Mouse (Mus musculus): Measurements from ENCODE around the gene Gpr179.
"Not testable (repeated sequence)": the region's sequence is repeated elsewhere in the genome, so short reads cannot be mapped to it uniquely, and the experiment has no call there.

Gpr179 gene

DNA sequence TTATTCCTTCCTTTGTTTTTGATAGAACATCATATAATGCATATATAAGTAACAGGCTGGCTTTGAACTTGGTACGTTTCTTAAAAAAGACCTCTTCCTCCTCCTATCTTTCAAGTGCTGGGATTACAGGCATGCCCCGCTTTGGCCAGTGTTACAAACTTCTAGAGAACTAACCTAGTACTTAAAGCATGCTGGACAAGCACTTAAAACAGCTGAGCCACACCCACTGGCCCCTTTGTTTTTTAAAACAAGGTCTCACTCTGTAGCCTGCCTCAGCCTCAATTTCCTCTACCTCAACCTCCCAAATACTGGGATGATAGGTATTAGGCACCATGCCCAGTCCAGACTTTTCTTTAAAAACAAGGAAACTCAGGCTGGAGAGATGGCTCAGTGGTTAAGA is 2.8 kb upstream of the Gpr179 start:
- DNase-seq, result no peak

DNA sequence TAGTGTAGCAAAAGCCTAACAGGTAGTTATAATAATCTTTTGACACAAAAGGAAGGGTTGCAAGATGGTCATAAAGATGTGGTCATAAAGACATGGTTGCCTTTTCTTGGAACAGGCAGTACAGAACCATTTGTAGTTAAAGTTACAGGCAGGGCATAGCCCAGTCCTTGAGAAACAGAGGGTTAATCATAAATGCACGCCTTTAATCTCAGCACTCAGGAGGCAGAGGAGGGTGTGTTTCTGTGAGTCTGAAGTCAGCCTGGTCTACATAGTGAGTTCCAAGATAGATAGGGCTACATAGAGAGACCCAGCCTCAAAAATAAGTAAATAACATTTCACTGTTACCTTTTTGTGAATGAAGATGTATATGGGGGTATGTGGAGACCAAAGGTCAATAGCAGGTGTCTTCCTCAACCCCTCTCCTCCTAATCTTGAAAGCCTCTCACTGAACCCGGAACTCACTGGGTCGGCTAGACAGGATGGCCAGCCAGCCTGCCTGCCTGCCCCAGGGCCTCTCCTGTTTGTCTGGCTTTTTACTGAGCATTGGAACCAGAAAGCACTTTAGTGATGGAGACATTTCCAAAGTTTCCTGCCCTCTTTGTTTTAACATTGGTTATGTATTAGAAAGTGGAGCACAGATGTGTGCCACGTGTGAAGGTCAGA is 1.2 kb upstream of the Gpr179 start:
- DNase-seq, result no peak

DNA sequence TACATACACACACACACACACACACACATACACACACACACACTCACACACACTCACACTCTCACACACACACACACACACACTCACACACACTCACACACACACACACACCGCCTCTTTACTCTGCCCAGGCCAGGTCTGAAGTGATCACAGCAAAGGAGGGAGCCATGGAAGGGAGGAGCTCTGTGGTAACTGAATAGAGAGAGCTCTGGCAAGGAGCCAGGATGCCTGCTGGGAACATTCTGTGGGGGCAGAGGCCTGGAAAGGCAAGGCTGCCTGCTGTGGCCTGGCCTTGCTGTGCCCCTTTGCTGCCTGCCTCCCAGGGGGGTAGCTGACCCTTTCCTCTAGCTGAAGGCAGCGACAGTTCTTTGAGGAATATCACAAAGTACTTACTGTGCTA is 1.8 kb downstream of the Gpr179 start:
- DNase-seq, result peak; percentile 68

DNA sequence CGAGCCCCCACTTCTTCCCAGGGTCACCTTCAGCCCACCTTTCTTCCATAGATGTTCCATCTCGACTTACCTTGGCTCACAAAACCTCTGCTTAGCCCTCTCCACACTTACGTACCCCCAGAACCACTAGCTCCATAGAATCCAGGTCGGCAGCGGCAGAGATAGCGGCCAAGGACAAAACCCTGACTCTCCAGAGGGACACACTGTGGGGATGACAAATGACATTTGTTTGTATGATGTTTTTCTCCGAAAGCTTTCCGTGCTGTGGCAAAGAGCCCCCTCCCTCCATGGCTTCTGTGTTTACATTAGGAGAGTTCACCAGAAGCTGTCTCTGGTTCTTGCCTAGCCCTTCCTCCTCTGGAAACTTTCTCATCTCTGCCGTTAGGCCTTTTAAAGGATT is 4.6 kb downstream of the Gpr179 start:
- DNase-seq, result no peak

DNA sequence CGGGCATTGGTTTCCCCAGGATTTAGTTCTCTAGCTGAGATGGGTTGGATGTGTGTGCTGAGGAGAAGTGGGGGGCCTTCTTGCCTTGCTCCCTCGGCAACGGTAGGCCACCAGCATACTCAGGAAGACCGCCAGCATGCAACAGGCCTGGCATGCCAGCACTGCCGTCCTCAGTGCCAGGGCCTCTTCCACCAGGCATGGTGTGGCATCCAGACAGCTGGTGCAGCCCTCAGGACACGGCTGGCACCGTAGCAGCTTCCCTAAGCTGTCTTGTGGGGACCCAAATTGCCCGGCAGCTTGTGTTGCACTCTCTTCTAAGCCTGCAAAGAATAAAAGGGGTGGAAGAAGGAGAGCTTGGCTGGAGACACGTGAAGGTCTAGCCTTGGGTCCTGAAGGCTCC is 5.5 kb downstream of the Gpr179 start:
- DNase-seq, result no peak

DNA sequence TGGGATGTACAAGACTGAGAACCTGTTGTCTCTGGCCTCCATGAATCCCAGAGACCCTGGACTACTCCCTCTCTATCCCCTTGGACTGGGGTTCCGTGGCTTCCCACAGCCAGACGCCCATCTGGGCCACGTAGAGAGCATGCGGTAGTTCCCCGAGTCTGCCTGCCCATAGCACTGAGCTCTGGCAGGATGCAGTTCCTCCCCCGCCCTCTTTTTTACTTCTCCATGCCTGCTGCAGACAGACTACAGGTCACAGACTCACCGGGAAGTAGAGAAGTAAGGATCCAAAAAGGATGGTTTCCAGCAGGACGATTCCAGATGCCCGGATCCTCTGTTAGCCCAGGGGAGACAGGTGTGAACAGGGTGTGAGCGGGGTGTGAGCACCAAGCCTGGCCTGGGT is 6.4 kb downstream of the Gpr179 start:
- no peak for DNase-seq

DNA sequence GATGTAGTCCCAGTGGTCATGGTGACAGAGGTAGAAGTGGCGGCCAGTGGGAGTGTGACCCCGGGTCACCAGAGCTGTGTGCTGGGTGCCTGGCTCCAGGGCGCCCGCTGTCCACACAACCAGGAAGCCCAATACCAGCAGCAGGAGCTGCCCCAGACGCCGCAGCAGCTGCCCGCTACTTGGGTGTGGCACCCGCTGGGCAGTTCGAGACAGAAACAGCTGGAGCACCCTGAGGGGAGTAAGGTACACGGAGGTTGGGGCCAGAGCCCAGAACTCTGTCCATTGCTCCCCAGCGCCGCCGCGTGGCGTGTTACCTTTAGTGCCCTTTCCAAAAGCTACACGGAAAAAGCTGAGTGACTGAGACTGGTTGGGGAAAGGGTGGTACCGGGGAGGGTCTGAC is 8.3 kb downstream of the Gpr179 start:
- DNase-seq, result no peak

DNA sequence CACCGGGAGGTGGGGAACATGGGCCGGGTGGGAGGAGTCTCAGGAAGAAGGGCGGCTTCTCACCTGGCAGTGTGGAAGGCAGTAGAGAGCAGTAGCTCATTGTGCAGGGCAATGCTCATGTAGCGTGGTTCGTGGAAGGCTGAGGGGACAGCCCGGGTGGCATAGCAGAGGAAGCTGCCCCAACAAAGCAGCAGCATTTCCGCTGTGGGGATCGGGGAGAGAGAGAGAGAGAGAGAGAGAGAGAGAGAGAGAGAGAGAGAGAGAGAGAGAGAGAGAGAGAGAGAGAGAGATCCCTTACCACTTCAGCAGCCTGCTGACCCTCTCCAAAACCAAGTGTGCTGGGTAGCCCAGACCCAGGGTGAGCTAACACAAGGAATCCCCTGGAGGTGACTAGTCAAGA is 8.7 kb downstream of the Gpr179 start:
- no peak for DNase-seq

DNA sequence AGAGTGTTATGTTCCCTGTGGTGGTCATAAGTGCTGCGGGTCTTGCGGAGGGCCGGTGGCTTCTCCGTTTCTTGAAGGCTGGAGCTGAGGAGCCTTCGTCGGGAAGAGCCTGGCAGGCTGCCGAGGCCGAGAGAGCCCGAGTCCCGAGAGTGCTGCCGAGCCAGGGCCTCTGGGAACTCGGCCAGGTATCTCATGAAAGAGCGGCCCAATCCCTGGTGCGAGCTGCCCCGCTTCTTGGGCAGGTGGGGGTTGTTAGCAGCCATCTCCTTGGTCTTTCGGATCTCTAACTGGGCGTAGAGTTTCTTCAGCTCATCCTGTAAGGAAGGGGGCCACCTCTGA is 12.9 kb downstream of the Gpr179 start:
- DNase-seq, result peak; percentile 36

DNA sequence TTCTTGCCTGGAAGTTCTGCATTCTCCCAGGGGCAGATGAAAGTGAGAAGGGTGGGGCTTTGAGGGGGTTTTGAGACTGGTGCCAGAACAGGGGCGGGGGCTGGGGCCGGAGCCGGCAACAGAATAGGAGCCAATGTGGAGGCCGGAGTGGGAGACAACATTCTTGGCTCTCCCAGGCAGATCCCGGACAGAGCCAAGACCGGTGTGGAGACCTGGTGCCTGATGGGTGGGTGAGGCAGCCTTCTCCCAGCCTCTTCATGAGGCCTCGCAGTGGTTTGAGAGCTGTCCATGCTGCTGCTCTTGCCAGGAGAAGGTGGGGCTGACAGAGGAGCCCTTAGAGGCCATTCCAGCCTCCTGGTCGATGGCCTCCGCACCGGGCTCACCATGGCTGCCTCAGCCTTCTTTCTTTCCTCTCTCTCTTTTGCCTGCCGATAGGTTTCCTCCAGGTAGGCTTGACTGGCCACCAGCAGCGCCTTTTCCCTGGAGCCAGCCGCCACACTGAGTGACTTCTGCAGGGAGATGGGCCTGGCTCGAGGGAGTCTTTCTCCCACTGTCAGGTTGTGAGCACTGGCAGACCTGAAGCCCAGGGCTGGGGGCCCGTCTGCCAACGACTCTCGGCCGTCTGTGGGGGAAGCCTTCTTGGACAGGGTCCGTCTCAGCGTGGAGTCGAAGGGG is 13.4 kb downstream of the Gpr179 start:
- no peak for DNase-seq

DNA sequence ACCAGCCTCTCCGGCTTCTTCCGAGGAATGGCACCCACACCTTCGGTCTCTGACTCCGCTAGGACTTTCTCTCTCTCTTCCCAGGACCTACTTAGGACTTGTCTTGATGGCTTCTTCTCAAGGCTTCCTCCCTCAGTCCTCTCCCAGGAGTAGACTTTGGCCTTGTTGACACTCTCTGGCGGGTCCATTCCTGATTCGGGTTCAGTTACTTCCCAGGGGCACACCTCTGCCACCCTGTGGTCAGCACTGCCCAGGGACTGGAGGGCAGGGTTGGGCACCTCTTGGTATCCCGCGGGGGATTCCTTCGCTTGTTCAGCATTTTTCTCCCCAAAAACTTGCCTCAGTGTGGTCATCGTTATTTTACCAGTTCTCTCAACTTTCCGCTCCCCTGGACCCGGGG is 14.5 kb downstream of the Gpr179 start:
- DNase-seq, result no peak

DNA sequence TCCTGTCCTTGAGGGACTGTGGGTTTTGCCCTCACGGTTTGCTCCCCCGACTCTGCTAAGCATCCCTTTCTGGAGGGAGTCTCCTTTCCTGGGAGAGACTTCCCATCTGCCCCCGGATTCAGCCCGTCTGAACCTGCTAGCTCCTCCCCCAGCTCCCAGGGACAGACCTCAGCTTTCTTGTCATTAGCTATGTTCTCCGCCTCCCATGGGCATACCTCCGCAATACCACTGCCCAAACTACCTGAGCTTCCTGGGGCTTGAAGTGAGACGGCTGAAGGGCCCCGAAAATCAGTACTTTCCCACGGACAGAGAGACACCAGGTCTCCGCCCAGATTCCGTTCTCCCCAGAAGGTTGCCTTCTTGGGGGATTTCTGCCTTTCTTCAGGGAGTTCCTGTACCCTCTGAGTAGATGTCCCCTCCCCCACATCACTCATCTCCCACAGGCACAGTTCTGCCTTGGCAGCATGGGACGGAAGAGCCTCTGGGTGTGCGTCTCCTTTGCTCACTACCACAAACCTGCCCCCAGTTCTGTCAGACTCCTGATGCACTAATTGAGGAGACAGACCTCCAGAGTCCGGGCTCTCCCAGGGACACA is 15.0 kb downstream of the Gpr179 start:
- DNase-seq, result no peak

DNA sequence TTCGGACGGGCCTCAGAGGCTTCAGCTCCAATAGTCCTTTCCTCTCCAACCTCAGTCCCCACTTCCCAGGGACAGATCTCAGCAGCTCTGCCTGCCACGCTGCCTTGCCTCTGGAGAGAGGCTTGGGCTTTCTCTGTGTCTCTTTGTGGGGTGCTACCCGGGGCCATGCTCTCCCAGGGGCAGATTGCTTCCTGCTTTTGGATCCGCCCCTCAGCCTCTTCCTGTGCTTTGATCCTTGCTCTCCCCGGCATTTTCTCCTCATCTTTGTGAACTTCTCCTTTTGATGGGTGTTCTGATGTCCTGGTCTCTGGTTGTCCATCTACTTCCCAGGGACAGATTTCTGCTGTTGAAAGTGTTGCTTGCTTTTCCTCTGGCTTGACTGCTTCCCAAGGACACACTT is 15.6 kb downstream of the Gpr179 start:
- DNase-seq, result no peak

DNA sequence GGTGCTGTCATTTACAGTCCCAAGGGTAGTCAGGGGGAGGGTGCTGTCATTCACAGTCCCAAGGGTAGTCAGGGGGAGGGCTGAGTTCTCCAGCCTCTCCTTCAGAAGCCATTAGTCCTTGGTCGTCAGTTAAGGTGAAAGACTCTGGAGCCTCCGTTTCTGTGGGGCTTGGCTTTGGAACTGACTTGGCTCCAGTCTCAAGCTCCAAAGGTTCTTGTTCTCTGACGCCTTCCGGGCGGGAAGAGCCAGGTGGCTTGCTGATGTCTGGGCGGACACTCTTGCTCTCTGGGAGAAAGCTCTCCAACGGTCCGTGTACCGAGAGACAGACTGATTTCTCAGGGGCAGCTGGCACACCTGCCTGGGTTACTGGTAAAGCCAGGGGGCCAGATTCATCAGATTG is 17.5 kb downstream of the Gpr179 start:
- no peak for DNase-seq

DNA sequence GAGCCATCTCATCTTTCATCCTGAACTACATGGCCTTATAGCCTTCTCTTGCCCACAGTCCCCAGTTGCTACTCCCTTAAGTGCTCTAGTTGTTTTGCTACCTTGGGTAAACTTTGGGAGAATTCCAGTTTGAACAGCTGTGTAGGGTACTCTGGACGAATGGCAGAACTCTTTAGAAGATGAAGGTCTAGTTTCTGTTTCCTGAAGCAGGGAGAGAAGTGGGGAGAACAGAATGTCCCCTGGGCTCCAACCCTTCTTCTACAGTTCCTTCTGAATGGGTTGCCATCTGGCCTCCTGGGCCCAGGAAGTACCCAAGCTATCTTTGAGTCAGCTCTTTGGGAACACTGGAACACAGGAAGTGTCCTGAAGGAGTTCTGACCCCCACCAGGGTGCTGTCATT is 18.0 kb downstream of the Gpr179 start:
- DNase-seq, result no peak

DNA sequence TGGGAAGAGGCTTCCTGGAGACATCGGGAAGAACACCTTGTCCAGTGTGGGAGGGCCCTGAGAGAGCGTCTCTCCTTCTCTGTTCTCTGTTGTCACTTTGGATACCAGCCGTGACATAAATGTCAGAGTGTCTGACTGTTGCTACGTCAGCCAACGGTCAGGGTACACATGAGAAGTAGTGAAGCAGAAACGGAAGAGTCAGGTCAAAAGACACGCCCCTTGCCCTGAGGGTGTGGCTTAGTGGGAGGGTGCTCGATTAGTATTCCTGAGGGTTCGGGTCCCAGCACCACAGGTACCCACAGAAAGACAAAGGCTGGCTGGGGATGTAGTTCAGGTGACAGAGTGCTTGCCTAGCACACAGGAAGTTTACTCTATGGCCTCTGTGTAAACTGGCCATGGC is 18.8 kb downstream of the Gpr179 start:
- DNase-seq, result no peak

DNA sequence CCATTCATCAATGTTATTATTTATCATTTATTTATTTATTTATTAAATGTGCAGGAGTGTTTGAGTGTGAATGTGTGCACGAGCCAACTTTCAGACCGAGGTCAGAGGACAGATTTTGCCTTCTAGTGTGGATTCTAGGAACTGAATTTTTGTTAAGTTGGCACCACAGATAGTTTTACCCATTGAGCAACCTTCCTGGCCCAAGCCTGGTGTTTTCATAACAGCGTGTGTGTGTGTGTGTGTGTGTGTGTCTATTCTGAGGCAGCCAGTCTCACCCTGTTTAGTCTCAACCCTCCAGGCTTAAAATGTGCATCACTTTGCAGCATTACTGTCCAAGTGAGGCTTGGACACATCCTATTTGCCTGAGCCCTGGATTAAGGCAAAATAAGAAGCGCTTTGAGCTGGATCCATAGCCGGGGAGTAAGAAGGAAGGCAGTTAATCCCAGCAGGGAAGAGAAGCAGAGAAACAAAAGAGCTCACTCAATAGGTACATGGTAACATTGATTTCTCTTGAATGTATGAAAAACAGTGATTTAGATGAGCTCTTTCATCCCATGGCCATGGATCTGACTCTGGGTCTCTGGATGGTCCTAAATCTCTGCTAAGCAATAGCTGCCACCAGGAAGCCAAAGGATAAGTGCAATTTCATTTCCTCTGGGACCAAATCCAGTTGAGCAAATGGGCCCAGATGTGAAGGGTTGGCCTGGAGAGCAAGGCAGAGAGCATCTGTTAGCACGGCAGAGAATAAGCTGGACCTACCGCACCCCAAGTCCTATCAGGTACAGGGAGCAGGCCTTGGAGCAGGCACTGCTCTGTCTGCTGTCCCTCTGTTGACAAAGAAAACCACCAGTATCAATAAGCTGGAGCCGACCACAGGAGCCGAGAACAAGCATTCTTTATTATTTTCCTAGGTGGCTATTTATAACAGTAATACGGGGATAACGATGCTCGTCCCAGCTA is 20.4 kb downstream of the Gpr179 start:
- DNase-seq, result no peak

DNA sequence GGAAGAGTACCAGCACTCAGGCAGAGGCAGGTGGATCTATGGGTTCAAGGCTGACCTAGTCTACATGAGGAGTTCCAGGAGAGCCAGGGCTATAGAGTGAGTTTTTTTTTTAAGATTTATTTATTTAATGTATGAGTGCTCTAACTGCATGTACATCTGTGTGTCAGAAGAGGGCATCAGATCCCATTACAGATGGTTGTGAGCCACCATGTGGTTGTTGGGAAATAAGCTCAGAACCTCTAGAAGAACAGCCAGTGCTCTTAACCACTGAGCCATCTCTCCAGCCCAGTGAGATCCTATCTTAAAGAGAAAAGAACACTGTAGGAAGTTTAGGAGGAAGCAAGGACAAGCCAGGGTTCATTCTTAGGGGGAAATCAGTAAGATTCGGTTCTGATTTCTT is 21.6 kb downstream of the Gpr179 start:
- DNase-seq, result no peak

DNA sequence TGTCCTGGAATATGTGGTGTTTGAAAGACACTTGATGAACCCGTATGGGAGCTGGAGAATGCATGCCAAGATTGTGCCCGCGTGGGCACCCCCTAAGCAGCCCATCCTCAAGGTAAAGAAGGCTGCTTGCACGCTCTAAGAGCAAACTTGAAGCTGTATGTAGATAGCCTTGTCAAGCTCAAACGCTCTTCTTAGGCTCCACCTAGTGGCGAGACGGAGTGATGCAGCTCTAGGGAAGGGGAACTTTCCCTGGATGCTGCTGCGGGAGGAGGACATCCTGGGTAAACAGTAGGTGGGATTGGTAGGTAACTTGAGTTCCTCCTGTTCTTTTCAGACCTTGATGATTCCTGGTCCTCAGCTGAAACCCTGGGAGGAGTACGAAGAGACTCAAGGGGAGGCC is 23.7 kb downstream of the Gpr179 start:
- DNase-seq, result peak; percentile 53

DNA sequence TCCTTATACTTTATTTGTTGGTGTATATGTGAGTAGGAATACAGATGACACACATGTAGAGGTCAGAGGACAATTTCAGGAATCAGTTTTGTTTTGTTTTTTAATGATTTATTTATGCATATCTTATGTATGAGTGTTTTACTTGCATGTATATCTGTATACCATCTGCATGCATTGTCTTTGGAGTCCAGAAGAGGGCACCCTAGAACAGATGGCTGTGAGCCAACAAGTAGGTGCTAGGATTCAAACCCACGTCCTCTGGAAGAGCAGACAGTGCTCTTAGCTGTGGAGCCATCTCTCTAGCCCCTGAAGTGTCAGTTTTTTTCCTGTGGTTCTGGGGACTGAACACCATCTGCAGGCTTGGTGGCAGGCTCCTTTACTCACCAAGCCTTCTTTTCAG is 26.7 kb downstream of the Gpr179 start:
- DNase-seq, result no peak

DNA sequence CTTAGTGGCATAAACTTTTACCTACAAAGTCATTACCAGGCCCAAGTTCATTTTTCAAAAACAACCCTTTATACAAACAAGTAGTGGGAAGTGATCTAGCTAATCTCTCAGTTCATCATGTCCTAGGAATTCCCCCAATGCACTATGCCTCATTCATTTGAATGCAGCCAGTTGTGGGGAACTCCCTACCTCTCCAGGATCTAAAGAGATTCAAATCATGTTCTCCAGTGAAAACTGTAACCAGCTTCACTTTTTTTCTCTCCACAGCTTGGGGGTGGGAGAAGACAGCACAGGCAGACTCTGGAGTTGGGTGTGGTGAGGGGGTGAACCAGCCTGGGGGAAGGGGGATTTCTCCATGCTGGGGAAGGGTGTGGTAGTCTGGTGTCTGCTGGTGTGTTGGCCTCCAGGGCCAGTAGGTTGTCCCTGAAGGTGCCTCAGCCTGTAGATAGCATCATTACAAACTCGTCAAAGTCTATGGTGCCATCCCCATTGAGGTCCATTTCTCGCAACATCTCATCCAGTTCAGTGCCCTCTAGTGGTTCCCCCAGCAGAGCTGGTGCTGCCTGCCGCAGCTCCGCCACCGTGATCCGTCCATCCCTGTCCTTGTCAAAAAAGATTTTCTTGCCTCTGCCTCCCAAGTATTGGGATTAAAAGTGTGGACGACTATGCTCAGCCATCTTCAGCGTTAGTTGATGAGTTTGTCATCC is 29.8 kb downstream of the Gpr179 start:
- not testable (repeated sequence) for DNase-seq

DNA sequence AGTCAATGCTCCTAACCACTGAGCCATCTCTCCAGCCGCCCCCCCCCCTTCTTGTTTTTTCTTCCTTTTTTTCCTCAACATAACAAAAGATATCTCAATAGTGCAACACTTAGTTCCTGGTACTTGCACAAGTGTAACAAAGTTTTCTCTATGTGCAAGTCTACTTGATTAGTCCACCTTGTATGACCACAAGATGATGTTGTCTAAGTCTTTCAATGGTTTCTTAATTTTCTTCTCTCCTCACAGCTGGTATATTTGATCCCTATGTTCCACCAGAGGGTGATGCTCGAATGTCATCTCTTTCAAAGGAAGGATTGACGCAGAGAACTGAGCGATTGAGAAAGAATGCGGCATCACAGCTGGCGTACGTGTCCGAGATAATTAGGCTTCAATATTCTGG is 30.7 kb downstream of the Gpr179 start:
- no peak for DNase-seq

Measured in right cerebral cortex, adult 18-20 months (tissue).